In the genomic region with DNA sequence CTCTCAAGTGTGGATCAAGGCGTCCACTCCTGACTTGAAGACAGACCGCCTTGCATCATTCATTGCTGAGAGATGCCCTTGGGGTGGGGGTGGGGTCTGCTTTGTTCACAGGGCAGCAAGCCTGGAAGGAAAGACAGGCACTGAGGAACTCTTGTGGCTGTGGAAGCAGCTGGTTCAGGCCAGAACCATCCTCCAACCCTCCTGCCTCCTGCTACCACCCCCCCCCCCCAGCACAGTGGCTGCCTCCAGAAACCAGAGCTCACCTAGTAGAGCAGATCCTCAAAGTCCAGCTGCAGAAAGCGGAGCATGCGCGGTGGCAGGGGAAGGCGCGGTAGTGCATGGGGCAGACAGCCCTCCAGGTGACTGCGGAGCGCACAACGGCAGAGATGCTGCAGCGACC, we compare ENCODE assay signal across 27 mouse cellular contexts. TPM values are rescaled to one million over a fixed set of nuclear protein-coding genes. Genes with fewer than 3 reads are reported as not detected.
"Had no signal": no experiment of that assay in that cellular context is flagged by ENCODE, and none has a peak within 500 bp of the region (broad histone marks: within the 10 kb centered on the region; RNA-seq: fewer than 3 reads in every experiment).

No protein-coding gene starts in this region.

- H3K4me3 ChIP-seq: lung, embryonic 15.5 days; megakaryocyte, embryonic 14.5 days; midbrain, embryonic 12.5 days; midbrain, embryonic 15.5 days; neural tube, embryonic 12.5 days had no signal

- DNase-seq: lung, adult 18-20 months; lung, postnatal 14 days; lung, postnatal 36 days; retina, postnatal 1 day; right cerebral cortex, adult 18-20 months; right cerebral cortex, postnatal 25 days; right cerebral cortex, postnatal 4 days; spleen, adult 18-20 months; thymus, adult 2 months; thymus, postnatal 25 days; thymus, postnatal 4 days had no signal

- H3K9ac ChIP-seq: lung, embryonic 15.5 days; midbrain, embryonic 12.5 days; midbrain, embryonic 15.5 days; neural tube, embryonic 12.5 days had no signal

- ATAC-seq: lung, postnatal 0 days; midbrain, embryonic 15.5 days had no signal

- H3K4me1 ChIP-seq: lung, embryonic 15.5 days; midbrain, embryonic 15.5 days; neural tube, embryonic 12.5 days had no signal

- H3K27ac ChIP-seq: lung, embryonic 15.5 days; macrophage; midbrain, embryonic 12.5 days; midbrain, embryonic 15.5 days; neural tube, embryonic 12.5 days had no signal

- H3K36me3 ChIP-seq: lung, embryonic 15.5 days; midbrain, embryonic 12.5 days; midbrain, embryonic 15.5 days; neural tube, embryonic 12.5 days had no signal

- H3K9me3 ChIP-seq: lung, embryonic 15.5 days; midbrain, embryonic 12.5 days; midbrain, embryonic 15.5 days; neural tube, embryonic 12.5 days had no signal

- H3K4me2 ChIP-seq: lung, embryonic 15.5 days; midbrain, embryonic 12.5 days; midbrain, embryonic 15.5 days; neural tube, embryonic 12.5 days had no signal

RNA-seq across cellular contexts. Expression of gene Gbx1, which starts 6.4 kb away (rescaled TPM):
- total RNA-seq: megakaryocyte progenitor cell, adult 5-6 weeks; monocyte, adult 5-6 weeks; neutrophil, adult 5-6 weeks had no signal
- polyA plus RNA-seq: liver, embryonic 16.5 days; lung, embryonic 15.5 days; macrophage; small intestine, adult 2 months; stomach, embryonic 14.5 days; stomach, embryonic 16.5 days had no signal

RNA-seq across cellular contexts. Expression of gene Asb10, which starts 7.4 kb away (rescaled TPM):
- total RNA-seq: megakaryocyte progenitor cell, adult 5-6 weeks; monocyte, adult 5-6 weeks; neutrophil, adult 5-6 weeks had no signal

RNA-seq across cellular contexts. Expression of gene 4931409K22Rik, which starts 23.2 kb away (rescaled TPM):
- total RNA-seq: megakaryocyte progenitor cell, adult 5-6 weeks; midbrain, postnatal 0 days; monocyte, adult 5-6 weeks; neutrophil, adult 5-6 weeks had no signal
- polyA plus RNA-seq: liver, embryonic 16.5 days; lung, embryonic 15.5 days; lung, postnatal 0 days; macrophage; midbrain, embryonic 15.5 days; midbrain, postnatal 0 days; small intestine, adult 2 months; thymus, adult 2 months; urinary bladder, adult 2 months had no signal
